Mouse (Mus musculus): ENCODE results near the gene Cyren. TPM values are rescaled to one million over a fixed set of nuclear protein-coding genes. Genes with fewer than 3 reads are reported as not detected.

Gene Cyren
- polyA plus RNA-seq, 1 experiment from 2014 or later, result 9.7 TPM

DNA sequence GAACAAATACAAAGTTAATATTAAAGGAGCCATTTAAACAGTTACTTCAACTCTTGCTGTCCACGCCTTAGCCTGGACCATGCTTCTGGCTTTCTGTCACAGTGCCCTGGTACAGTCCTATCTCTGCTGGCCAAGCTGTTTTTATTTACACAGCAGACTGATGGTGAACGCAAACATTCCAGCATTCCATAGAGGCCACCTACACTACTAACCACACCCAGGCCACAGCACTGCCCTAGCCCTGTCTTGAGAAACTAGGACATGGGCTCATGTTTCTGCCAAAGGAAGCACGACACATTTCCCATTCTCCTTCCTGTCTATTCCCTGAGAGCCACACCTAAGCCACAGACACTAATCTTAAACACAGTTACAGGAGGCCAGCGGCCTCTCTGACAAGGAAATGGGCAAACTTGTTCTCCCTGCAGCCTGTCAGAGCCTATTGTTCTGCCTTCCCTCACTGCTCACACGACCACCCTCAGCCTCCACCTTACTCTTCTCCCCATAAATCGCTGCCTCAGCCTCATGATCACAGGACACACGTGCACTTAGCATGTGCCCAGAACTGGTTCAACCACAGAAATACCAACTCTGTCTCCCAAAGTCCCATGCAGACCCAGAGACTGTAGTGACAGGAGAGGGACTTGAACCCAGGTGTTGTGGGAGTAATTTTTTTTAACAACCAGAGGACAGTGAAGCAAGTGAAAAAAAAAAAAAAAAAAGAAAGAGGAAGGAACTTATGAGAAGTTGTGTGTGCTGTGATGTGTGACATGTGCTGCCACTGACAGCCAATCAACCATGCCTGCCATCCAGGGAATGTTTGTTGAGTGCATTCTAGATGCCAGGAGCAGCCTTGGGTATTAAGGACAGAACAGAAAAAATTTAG, 11.9 kb downstream of the Cyren start:
- no peak for ATAC-seq
- H3K9me3 ChIP-seq (ENCODE audit: control insufficient read depth, low read length), result no peaks in the 10 kb centered on the region
- H3K27me3 ChIP-seq (replicated peaks; ENCODE audit: control insufficient read depth, insufficient read depth, low read length), result no peaks in the 10 kb centered on the region
- H3K27ac ChIP-seq (ENCODE audit: low read depth, low read length), result no peak overlapping the region
- 72% methylated on average over 7 of the region's 7 CpGs for WGBS
- H3K4me2 ChIP-seq (ENCODE audit: low read length), result no peak overlapping the region
- H3K9ac ChIP-seq (ENCODE audit: low read depth, low read length), result no peak overlapping the region
- H3K36me3 ChIP-seq (ENCODE audit: control insufficient read depth, insufficient read depth, low read length), result no peaks in the 10 kb centered on the region
- no peak overlapping the region for H3K4me3 ChIP-seq (ENCODE audit: low read length)
- H3K4me1 ChIP-seq (ENCODE audit: control insufficient read depth, insufficient read depth, low read depth, low read length), result no peaks in the 10 kb centered on the region

DNA sequence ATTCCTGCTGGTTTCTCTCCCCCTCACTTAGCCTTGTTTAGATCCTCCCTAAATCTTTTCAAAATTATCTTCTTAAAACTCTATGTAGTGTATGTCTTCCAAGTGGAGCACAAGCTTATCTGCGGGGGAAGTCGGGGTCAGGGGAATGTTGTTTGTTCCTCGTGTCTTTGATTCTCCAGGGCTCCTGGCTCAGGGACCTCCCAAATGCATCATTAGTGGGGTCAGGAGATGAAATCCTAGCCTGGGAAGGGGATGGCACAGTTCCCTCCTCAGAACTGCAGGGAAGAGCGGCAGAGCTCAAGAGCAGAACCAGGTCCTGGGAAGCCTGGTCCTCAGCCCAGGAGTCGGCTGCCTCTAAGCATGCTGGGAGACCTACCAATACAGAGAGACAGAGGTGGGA, 12.6 kb downstream of the Cyren start:
- no peak overlapping the region for H3K27ac ChIP-seq (ENCODE audit: low read depth, low read length)
- H3K9me3 ChIP-seq (ENCODE audit: control insufficient read depth, low read length), result no peaks in the 10 kb centered on the region
- H3K4me1 ChIP-seq (ENCODE audit: control insufficient read depth, insufficient read depth, low read depth, low read length), result no peaks in the 10 kb centered on the region
- H3K4me3 ChIP-seq (ENCODE audit: low read length), result no peak overlapping the region
- no peak overlapping the region for H3K9ac ChIP-seq (ENCODE audit: low read depth, low read length)
- ATAC-seq, result no peak
- no peaks in the 10 kb centered on the region for H3K27me3 ChIP-seq (replicated peaks; ENCODE audit: control insufficient read depth, insufficient read depth, low read length)
- no peak overlapping the region for H3K4me2 ChIP-seq (ENCODE audit: low read length)
- no peaks in the 10 kb centered on the region for H3K36me3 ChIP-seq (ENCODE audit: control insufficient read depth, insufficient read depth, low read length)
- WGBS, result 73% methylated on average over 5 of the region's 5 CpGs

DNA sequence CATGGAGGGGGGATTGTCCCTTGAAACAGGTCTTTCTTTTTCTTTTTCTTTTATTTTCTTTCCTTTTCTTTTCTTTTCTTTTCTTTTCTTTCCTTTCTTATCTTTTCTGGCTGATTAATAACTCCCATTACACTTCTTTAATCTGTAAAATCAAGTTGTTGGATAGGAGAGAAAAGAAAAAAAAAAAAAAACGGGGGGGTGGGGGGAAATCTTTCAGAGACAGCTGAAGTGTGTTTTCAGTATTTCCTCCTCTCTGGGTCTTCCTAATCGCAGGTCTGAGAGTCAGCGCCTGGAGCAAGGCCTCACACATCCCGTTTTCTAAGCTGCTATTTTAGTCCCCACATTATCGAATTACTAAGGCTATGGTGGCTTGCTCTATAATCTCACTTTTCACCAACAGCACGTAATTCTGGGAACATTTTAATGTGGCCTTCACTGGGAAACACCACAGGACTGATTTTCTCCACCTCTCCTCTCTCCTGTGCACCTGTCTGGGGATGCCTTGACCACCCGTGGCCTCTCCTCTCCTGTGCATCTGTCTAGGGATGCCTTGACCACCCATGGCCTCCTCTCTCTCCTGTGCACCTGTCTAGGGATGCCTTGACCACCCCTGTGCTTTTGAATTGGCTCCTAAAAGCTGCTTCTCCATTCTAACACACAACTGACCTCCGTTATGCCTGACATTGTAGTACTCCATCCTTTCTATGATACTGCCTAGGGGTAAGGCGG, 13.9 kb downstream of the Cyren start:
- Histone ChIP-seq H3K9me3 (ENCODE audit: control insufficient read depth, low read length) (no peaks in the 10 kb centered on the region), H3K27ac (ENCODE audit: low read depth, low read length) (no peak overlapping the region), H3K4me2 (ENCODE audit: low read length) (no peak overlapping the region), H3K36me3 (ENCODE audit: control insufficient read depth, insufficient read depth, low read length) (no peaks in the 10 kb centered on the region), H3K27me3 (replicated peaks; ENCODE audit: control insufficient read depth, insufficient read depth, low read length) (no peaks in the 10 kb centered on the region), H3K4me3 (ENCODE audit: low read length) (no peak overlapping the region), H3K9ac (ENCODE audit: low read depth, low read length) (no peak overlapping the region), H3K4me1 (ENCODE audit: control insufficient read depth, insufficient read depth, low read depth, low read length) (no peaks in the 10 kb centered on the region)
- WGBS, result 75% methylated on average over 9 of the region's 9 CpGs
- no peak for ATAC-seq

DNA sequence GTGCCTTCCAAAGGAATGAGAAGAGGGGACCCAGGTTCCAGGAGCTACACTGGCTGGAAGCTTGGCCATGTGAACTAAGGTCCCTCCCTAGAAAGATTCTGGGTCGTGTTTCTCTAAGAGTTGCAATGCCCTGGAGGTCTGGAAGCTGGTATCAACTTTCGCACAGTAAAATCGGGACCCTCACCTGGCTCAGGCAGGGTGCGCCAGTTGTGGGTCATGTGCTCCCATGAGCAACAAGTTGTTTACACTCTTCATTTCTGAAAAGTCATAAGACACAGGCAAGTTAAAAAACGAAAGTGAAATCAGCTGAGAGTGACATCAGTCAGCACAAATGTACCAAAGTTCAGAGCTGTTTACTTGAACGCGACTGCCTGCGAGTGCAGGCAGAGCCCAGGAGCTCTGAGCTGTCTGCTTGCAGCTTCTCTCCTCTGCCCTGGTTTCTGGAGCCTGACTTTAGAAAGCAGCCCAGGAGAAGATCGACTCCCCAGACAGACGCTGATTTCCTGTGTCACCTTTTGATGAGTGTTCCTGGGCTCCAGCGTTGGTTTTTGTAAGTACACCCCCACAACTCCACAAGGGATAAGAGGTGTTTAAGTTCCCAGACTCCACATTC, 15.0 kb downstream of the Cyren start, which contains the start of gene Tmem140:
Gene Tmem140, plus strand, starts transcription at position 356 of the 613 bp plus-strand sequence.
- no peak within 1 kb of the TSS for H3K27ac ChIP-seq (ENCODE audit: low read depth, low read length)
- no peak within 1 kb of the TSS for H3K9ac ChIP-seq (ENCODE audit: low read depth, low read length)
- no peak within 1 kb of the TSS for H3K4me3 ChIP-seq (ENCODE audit: low read length)
- WGBS, result 67% methylated on average over 11 of the region's 11 CpGs
- no peaks in the 10 kb centered on the region for H3K27me3 ChIP-seq (replicated peaks; ENCODE audit: control insufficient read depth, insufficient read depth, low read length)
- no peaks in the 10 kb centered on the region for H3K4me1 ChIP-seq (ENCODE audit: control insufficient read depth, insufficient read depth, low read depth, low read length)
- no peak for ATAC-seq
- no peaks in the 10 kb centered on the region for H3K9me3 ChIP-seq (ENCODE audit: control insufficient read depth, low read length)
- peak within 1 kb of the TSS; percentile 2 for H3K4me2 ChIP-seq (ENCODE audit: low read length)
- no peaks in the 10 kb centered on the region for H3K36me3 ChIP-seq (ENCODE audit: control insufficient read depth, insufficient read depth, low read length)

DNA sequence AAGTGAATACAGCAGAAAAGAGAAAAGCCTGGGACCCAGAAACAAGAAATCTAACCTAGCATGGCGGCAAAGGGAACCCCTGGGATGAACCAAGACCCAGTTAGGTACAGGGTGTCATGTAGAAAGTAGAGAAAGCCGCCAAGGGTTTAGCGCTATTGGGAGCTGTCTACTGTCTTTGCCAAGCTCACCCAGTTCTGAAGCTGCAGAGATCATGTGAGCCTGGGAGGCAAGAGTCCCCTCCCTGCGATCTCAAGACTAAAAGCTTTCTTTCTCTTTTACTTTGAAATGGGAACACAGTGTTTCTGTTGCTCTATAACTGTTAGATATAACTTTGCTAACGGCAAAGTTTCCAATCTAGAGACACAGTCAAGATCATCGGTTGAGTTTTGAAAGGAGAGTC, 15.5 kb downstream of the Cyren start:
- Histone ChIP-seq H3K36me3 (ENCODE audit: control insufficient read depth, insufficient read depth, low read length) (no peaks in the 10 kb centered on the region), H3K9me3 (ENCODE audit: control insufficient read depth, low read length) (no peaks in the 10 kb centered on the region), H3K27ac (ENCODE audit: low read depth, low read length) (no peak overlapping the region), H3K27me3 (replicated peaks; ENCODE audit: control insufficient read depth, insufficient read depth, low read length) (no peaks in the 10 kb centered on the region), H3K9ac (ENCODE audit: low read depth, low read length) (no peak overlapping the region), H3K4me3 (ENCODE audit: low read length) (no peak overlapping the region), H3K4me2 (ENCODE audit: low read length) (no peak overlapping the region), H3K4me1 (ENCODE audit: control insufficient read depth, insufficient read depth, low read depth, low read length) (no peaks in the 10 kb centered on the region)
- WGBS, result 94% methylated on average over 6 of the region's 6 CpGs
- no peak for ATAC-seq

DNA sequence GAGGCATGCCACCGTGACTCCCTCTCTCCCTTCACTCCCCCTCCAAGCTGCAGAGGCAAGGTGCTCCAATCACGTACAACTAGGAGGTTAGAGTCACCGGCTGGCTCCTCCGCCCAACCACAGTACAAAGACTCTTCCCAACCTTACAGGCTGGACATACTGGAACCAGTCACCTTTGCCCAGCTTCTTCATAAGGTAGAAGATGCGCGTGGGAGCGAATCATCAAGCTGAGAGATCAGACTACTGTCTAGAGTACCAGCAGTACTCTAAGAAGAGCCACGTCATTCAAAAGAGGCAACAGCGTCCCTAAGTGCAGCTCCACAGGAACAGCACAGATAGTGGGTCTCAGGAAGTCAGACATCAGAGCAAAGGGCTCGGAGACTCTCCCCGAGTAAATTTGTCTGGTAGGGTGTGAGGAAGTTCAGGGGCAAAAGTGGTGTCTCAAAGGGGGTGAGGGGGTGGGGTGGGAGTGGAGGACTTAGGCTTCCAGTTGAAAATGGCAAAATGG, 16.3 kb downstream of the Cyren start:
- H3K9ac ChIP-seq (ENCODE audit: low read depth, low read length), result no peak overlapping the region
- no peak overlapping the region for H3K4me2 ChIP-seq (ENCODE audit: low read length)
- H3K4me3 ChIP-seq (ENCODE audit: low read length), result no peak overlapping the region
- H3K27me3 ChIP-seq (replicated peaks; ENCODE audit: control insufficient read depth, insufficient read depth, low read length), result no peaks in the 10 kb centered on the region
- no peaks in the 10 kb centered on the region for H3K36me3 ChIP-seq (ENCODE audit: control insufficient read depth, insufficient read depth, low read length)
- ATAC-seq, result no peak
- no peaks in the 10 kb centered on the region for H3K9me3 ChIP-seq (ENCODE audit: control insufficient read depth, low read length)
- no peak overlapping the region for H3K27ac ChIP-seq (ENCODE audit: low read depth, low read length)
- no peaks in the 10 kb centered on the region for H3K4me1 ChIP-seq (ENCODE audit: control insufficient read depth, insufficient read depth, low read depth, low read length)
- WGBS, result 90% methylated on average over 11 of the region's 11 CpGs

DNA sequence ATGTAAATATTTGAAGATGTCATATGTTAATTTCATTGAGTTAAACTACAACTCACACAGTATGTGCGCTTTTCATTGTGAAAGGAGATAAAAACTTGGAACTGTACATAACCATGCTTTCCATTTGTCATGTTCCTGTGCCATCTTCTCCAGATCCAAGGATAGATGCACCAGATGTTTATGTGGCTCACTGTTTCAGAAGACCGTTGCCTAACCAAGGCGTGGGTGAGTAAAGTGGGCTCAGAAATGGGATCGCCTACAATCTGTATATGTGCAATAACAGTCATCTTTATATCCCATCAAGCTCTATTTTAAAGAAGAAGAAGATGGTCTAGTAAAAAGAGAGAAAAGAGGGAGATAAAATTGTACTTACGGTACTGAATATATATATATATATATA, 45.5 kb downstream of the Cyren start:
- H3K27ac ChIP-seq (ENCODE audit: low read depth, low read length), result no peak overlapping the region
- H3K9ac ChIP-seq (ENCODE audit: low read depth, low read length), result no peak overlapping the region
- H3K4me3 ChIP-seq (ENCODE audit: low read length), result no peak overlapping the region
- no peak overlapping the region for H3K4me2 ChIP-seq (ENCODE audit: low read length)
- no peaks in the 10 kb centered on the region for H3K36me3 ChIP-seq (ENCODE audit: control insufficient read depth, insufficient read depth, low read length)
- 96% methylated on average over 5 of the region's 5 CpGs for WGBS
- H3K9me3 ChIP-seq (ENCODE audit: control insufficient read depth, low read length), result no peaks in the 10 kb centered on the region
- H3K27me3 ChIP-seq (replicated peaks; ENCODE audit: control insufficient read depth, insufficient read depth, low read length), result no peaks in the 10 kb centered on the region
- ATAC-seq, result no peak
- H3K4me1 ChIP-seq (ENCODE audit: control insufficient read depth, insufficient read depth, low read depth, low read length), result no peaks in the 10 kb centered on the region

DNA sequence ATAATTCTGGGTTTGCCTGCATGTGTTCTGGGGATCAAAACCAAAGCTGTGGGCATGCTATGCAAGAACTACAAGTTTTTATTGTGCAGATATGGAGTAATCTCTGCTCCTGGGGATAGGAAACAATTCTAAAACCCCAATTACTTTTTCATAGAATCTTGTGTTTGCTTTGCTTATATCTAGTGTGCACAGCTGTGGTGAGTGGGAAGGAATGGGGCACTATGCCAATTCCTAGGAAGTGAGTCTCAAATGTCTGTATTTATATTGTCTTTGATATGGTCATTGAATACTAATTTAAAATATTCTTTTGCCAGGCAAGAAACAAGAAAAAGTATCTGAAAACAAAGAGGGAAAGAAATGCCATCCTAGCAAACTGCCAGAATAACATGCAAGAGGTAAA, 53.5 kb downstream of the Cyren start:
- ATAC-seq, result no peak
- no peak overlapping the region for H3K27ac ChIP-seq (ENCODE audit: low read depth, low read length)
- no peak overlapping the region for H3K4me3 ChIP-seq (ENCODE audit: low read length)
- H3K4me2 ChIP-seq (ENCODE audit: low read length), result no peak overlapping the region
- no peaks in the 10 kb centered on the region for H3K4me1 ChIP-seq (ENCODE audit: control insufficient read depth, insufficient read depth, low read depth, low read length)
- H3K9me3 ChIP-seq (ENCODE audit: control insufficient read depth, low read length), result peaks cover 2% of the 10 kb centered on the region; the same call in 1 of the 2 replicates
- H3K9ac ChIP-seq (ENCODE audit: low read depth, low read length), result no peak overlapping the region
- H3K36me3 ChIP-seq (ENCODE audit: control insufficient read depth, insufficient read depth, low read length), result no peaks in the 10 kb centered on the region
- H3K27me3 ChIP-seq (replicated peaks; ENCODE audit: control insufficient read depth, insufficient read depth, low read length), result no peaks in the 10 kb centered on the region
